Mouse (Mus musculus): ENCODE data around the gene Ciita.

- TF ChIP-seq POLR2A (IDR thresholded peaks at IDR 0.05; ENCODE audit: control insufficient read depth, low read depth, low read length) (no peak), CTCF (IDR thresholded peaks at IDR 0.05; ENCODE audit: control insufficient read depth, insufficient read depth, insufficient replicate concordance, low read depth, low read length) (no peak)
Measured at GRCm38 (mm10) chr16:10495824-10496298, 16.0 kb downstream of the Ciita start.
